ENCODE assay signal across 8 mouse cellular contexts in the genomic region with DNA sequence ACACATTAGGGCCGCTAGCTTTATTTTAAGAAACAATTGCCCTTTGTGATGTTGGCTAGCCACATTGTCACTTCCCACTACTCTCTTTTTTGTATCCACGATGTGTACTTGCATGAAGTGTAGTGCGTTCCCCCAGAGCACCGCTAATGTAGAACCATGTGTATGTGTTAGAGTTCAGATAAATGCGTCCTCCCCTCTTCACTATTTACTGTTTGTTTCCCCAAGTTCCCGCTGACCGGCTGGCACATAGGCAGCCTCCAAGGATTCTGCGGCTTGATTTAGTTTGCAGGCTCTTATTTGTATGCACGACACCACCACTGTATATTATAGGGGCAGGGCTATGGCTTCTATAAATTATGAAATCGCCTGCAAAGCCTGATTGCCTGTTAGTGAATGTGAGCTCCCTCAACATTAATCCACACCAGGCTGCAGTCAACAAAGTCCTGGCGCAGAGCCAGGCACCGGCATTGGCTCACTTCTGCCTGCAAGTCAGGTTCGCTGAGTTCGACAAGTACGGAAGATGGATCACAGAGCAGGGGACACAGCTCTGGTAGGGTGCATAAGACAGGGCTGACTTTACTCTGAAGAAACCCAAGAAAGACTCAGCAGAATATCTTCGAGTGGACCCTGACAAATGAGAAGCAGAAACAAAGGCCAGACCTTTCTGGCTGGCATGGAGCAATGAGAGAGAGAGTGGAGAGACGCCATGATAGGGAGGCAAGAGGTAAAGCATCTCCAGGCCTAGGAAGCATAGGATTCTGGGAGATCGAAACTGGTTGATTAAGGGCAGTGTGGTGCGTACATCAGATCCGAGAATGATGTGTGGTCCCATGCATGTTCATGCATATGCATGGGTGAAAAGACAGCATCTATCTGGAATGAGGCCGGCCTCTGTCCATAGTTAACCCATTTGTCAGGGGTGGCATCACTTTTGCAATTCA.
DNase-seq lines count a peak whose midpoint lies in the region; ATAC-seq and TF ChIP-seq lines count a peak whose summit lies in the region.

No protein-coding gene starts in this region.

- H3K27me3 ChIP-seq in hindbrain, embryonic 16.5 days (replicated peaks; ENCODE audit: control insufficient read depth, insufficient read depth, low read length): no peaks in the 10 kb centered on the region
- H3K27me3 ChIP-seq in lung, postnatal 0 days (replicated peaks; ENCODE audit: insufficient read depth, low read length): no peaks in the 10 kb centered on the region

- H3K4me1 ChIP-seq in hindbrain, embryonic 16.5 days (ENCODE audit: control insufficient read depth, insufficient read depth, low read depth, low read length): no peaks in the 10 kb centered on the region
- no peaks in the 10 kb centered on the region for H3K4me1 ChIP-seq in lung, postnatal 0 days (ENCODE audit: insufficient read depth, low read depth, low read length)

- H3K4me3 ChIP-seq in hindbrain, embryonic 16.5 days (ENCODE audit: low read length): 0 out of 2 replicates have a peak overlapping the region, but pooled peaks have one; percentile 1
- H3K4me3 ChIP-seq in lung, postnatal 0 days (ENCODE audit: low read depth, low read length): no peak overlapping the region

- no peaks in the 10 kb centered on the region for H3K9me3 ChIP-seq in hindbrain, embryonic 16.5 days (ENCODE audit: control insufficient read depth, low read length)
- H3K9me3 ChIP-seq in lung, postnatal 0 days (ENCODE audit: low read length): no peaks in the 10 kb centered on the region

- TF ChIP-seq CTCF in lung, postnatal 0 days (IDR thresholded peaks at IDR 0.05): no peak

- peak; percentile 85 for ATAC-seq in hindbrain, embryonic 16.5 days
- ATAC-seq in lung, postnatal 0 days: no peak
- no peak for ATAC-seq in activated CD4-positive, CD25-positive, alpha-beta regulatory T cell, adult 4 months

- H3K4me2 ChIP-seq in hindbrain, embryonic 16.5 days (ENCODE audit: low read length): peak overlapping the region; percentile 35
- no peak overlapping the region for H3K4me2 ChIP-seq in lung, postnatal 0 days (replicated peaks; ENCODE audit: low read depth, low read length)

- peak; percentile 78 to 81 for DNase-seq in cerebellum, postnatal 14 days
- no peak for DNase-seq in cerebellum, adult 11 months
- DNase-seq in left cerebral cortex, postnatal 4 days: peak; percentile 76
- DNase-seq in left cerebral cortex, adult 18-20 months (ENCODE audit: low spot score in 2 of 2): no peak
- DNase-seq in lung, postnatal 0 days (ENCODE audit: low spot score): peak; percentile 54
- DNase-seq in urinary bladder, postnatal 14 days (ENCODE audit: low spot score): peak; percentile 56

- H3K9ac ChIP-seq in hindbrain, embryonic 16.5 days (ENCODE audit: low read depth, low read length): no peak overlapping the region
- H3K9ac ChIP-seq in lung, postnatal 0 days (replicated peaks; ENCODE audit: low read depth): no peak overlapping the region

- WGBS in hindbrain, embryonic 16.5 days: 48% methylated on average over 21 of the region's 21 CpGs
- WGBS in lung, postnatal 0 days: 57% methylated on average over 21 of the region's 21 CpGs

- no peak overlapping the region for H3K27ac ChIP-seq in hindbrain, embryonic 16.5 days (ENCODE audit: low read depth, low read length)
- no peak overlapping the region for H3K27ac ChIP-seq in lung, postnatal 0 days (ENCODE audit: low read length)

- no peak for TF ChIP-seq EP300 in lung, postnatal 0 days (IDR thresholded peaks at IDR 0.05)

- intact Hi-C loops in left cerebral cortex, postnatal 4 days (cut with DNase I): no loop called here

- H3K36me3 ChIP-seq in hindbrain, embryonic 16.5 days (ENCODE audit: control insufficient read depth, insufficient read depth, low read length): no peaks in the 10 kb centered on the region
- H3K36me3 ChIP-seq in lung, postnatal 0 days (ENCODE audit: insufficient read depth, low read length): no peaks in the 10 kb centered on the region

Comparison
In these comparisons a context has a peak if more than half of its experiments do, and no peak if none do; other contexts are left out.
1. DNase-seq: peak in cerebellum, postnatal 14 days (2 of 2), left cerebral cortex, postnatal 4 days (single experiment), lung, postnatal 0 days (single experiment) and urinary bladder, postnatal 14 days (single experiment); none in cerebellum, adult 11 months (single experiment) and left cerebral cortex, adult 18-20 months (0 of 2).